Mouse (Mus musculus) embryonic stem cell, embryonic (primary cell): ENCODE data around the gene Mrps18b.

Source experiments
- CTCF ChIA-PET, 4 experiments: fragments of 300-600 bp in 2 of 4; fragments of 350-600 bp in 2 of 4; sonication (Branson Sonifier 250); formaldehyde crosslinking; loops; one replicate each; lab custom pipeline; 2022; ENCODE audit warnings: inconsistent platforms in 2 of 4; lab: Charles Lee
- POLR2A ChIA-PET, 4 experiments: fragments of 300-600 bp in 2 of 4; fragments of 350-600 bp in 2 of 4; sonication (Branson Sonifier 250); formaldehyde crosslinking; loops; one replicate each; lab custom pipeline; 2022; ENCODE audit warnings: antibody characterized with exemption in 4 of 4, inconsistent platforms in 1 of 4; lab: Charles Lee

Gene Mrps18b

GRCm38 (mm10) chr17:35870884-35871696 lies 45.1 kb downstream of the Mrps18b start:
- POLR2A ChIA-PET: interaction anchor here (0.6 to 19.8 kb wide), 28 partner anchors 9 to 60 kb away, joined by 3 to 490 read pairs (median 5); partner anchors contain the start of genes Nrm (in 4 of the 4), Mdc1 (in 3 of the 4), Dhx16 (in 2 of the 4) and Flot1 (in 2 of the 4)
- CTCF ChIA-PET: interaction anchor here (0.6 to 2.9 kb wide), 10 partner anchors 8 to 132 kb away, joined by 3 to 9 read pairs (median 4); no protein-coding TSS in a partner anchor

DNA sequence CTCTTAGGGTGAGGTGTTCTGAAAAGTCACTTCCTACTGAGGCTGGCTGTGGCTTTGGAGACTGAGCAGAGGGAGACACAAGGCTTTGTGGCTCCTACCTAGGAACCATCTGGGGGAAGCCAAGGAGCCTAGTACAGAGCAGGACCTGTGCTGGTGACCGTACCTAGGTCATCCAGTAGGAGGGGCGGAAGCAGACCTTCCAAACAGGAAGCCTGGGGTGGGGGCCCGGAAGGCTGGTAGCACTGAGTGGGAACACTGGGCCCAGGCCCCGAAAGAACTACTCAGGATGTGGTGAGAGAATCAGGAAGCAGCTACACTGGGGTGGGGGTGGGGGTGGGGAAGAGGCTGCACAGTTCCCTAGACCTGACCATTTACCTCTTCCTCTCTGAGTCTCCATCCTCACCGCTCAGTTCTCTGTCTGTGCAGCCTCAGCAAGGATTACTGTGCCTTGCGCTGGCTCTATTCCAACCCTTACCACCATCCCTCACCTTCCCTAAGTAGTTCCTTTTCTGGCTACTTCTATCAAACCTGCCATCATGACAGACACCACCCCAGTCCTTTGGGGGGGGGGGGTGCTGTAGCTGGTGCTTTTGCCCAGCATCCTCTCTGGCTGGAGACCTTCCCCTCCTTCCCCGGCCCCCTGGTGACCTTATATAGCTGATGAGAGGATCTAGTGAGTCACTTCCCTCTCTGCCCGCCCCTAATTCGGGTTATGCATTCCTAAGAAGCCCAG lies 45.9 kb downstream of the Mrps18b start:
- ChIA-PET CTCF (interaction anchor here (0.6 to 2.9 kb wide), 13 partner anchors 9 to 131 kb away, joined by 3 to 11 read pairs (median 5); no protein-coding TSS in a partner anchor), POLR2A (interaction anchor here (0.6 to 19.8 kb wide), 35 partner anchors 9 to 959 kb away, joined by 3 to 490 read pairs (median 4); partner anchors contain the start of genes Nrm (in 4 of the 4), Mdc1 (in 3 of the 4), Dhx16 (in 2 of the 4) and Flot1 (in 2 of the 4))

GRCm38 (mm10) chr17:35869346-35870067 lies 46.7 kb downstream of the Mrps18b start:
- ChIA-PET POLR2A (interaction anchor here (0.7 to 19.8 kb wide), 31 partner anchors 9 to 135 kb away, joined by 3 to 490 read pairs (median 5); partner anchors contain the start of genes Ier3 (in 3 of the 4), Mdc1 (in 3 of the 4), 2310061I04Rik (in 1 of the 4) and Dhx16 (in 1 of the 4)), CTCF (interaction anchor here in 3 of 4 experiments (0.7 to 2.9 kb wide), 12 partner anchors 11 to 285 kb away, joined by 3 to 11 read pairs (median 4); partner anchors contain the start of gene Mdc1 (in 1 of the 3))

GRCm38 (mm10) chr17:35868961-35869345 lies 47.2 kb downstream of the Mrps18b start:
- ChIA-PET POLR2A (interaction anchor here (0.7 to 19.8 kb wide), 22 partner anchors 8 to 135 kb away, joined by 3 to 490 read pairs (median 5); partner anchors contain the start of genes Mdc1 (in 3 of the 4), Ier3 (in 2 of the 4), 2310061I04Rik (in 1 of the 4) and Dhx16 (in 1 of the 4)), CTCF (interaction anchor here (0.5 to 2.9 kb wide), 12 partner anchors 11 to 1322 kb away, joined by 3 to 11 read pairs (median 4); partner anchors contain the start of gene Mdc1 (in 1 of the 4))

- ChIA-PET CTCF (interaction anchor here (0.5 to 2.3 kb wide), 6 partner anchors 21 to 1323 kb away, joined by 3 to 11 read pairs (median 4); partner anchors contain the start of gene Mdc1 (in 1 of the 4)), POLR2A (interaction anchor here in 3 of 4 experiments (0.6 to 19.8 kb wide), 19 partner anchors 8 to 71 kb away, joined by 3 to 490 read pairs (median 4); partner anchors contain the start of genes Dhx16 (in 1 of the 3), Ier3 (in 1 of the 3), Mdc1 (in 1 of the 3) and Mrps18b (in 1 of the 3))
Observed at GRCm38 (mm10) chr17:35868165-35868820, 47.9 kb downstream of the Mrps18b start.

DNA sequence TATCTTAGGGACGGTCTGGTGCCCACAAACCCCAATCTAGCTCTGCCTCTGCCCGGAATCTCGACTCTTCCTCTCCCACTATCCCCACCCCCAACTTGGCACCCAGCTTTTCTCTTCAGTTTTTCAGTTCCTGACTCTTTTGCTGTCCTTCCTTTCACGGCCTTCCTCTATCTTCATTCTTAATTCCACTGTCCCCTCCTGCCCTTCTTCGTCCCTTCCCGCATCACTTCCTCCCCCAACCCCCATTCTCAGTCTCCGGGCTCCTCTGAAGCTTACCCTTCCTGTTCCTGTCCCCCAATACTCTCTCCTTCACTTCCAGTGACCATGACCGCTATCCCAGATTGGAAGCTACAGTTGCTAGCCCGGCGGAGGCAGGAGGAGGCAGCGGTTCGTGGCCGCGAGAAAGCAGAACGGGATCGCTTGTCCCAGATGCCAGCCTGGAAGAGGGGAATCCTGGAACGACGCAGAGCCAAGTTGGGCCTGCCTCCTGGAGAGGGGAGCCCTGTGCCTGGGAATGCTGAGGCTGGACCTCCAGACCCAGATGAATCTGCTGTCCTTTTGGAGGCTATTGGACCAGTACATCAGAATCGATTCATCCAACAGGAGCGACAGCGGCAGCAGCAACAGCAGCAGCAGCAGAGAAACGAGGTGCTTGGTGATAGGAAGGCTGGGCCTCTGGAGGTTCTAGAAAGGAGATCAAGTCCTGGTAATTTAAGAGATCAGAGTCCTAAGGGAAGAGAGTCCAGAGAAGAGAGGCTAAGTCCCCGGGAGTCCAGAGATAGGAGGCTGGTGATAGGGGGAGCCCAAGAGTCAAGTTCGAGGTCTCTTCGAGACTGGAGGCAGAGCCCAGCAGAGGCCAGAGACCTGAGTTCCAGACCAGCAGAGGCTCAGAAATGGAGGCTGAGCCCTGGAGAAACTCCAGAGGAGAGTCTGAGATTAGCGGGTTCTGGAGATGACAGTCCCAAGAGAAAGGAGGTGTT lies 49.0 kb downstream of the Mrps18b start:
- ChIA-PET CTCF (interaction anchor here in 3 of 4 experiments (0.5 to 2.5 kb wide), 7 partner anchors 9 to 172 kb away, joined by 3 to 8 read pairs (median 4); partner anchors contain the start of genes Dhx16 (in 1 of the 3) and Flot1 (in 1 of the 3)), POLR2A (interaction anchor here (0.5 to 19.8 kb wide), 31 partner anchors 7 to 1240 kb away, joined by 3 to 490 read pairs (median 4); partner anchors contain the start of genes Mdc1 (in 3 of the 4), Dhx16 (in 2 of the 4), Ier3 (in 2 of the 4) and Mrps18b (in 2 of the 4))

DNA sequence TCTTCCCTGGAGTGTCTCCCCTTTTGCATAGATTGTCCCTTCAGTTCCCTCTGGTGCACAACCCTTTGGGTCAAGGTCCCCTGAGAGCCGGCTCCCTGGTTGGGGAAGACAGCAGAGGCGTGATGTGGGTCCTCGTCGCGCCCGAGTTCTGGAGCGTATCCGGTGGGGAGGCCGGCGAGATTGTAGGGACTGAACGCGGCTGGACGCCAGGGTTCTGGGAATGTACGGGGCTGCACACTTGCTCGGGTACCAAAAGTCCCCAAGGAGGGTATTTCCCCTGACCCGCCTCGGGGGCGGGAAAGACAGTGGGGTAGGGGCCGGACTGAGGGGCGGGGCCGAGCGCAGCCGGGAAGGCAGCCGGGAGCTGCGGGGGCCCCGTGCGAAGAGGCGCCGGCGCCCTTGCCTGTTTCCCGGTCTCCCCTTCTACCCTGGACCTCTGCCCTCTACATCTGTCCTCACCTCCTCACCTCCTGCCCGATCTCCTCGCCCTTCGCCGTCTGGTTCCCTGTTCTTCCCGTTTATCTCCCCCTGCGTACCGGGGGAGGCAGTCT lies 49.8 kb downstream of the Mrps18b start:
- POLR2A ChIA-PET: interaction anchor here (0.5 to 19.8 kb wide), 26 partner anchors 8 to 1239 kb away, joined by 3 to 490 read pairs (median 4); partner anchors contain the start of genes Mdc1 (in 3 of the 4), Dhx16 (in 2 of the 4), Ier3 (in 2 of the 4) and Mrps18b (in 2 of the 4)

GRCm38 (mm10) chr17:35865481-35866280 lies 50.5 kb downstream of the Mrps18b start, which contains the start of gene Ppp1r18:
Ppp1r18 (plus strand) TSS chr17:35865593.
- ChIA-PET CTCF (interaction anchor here (0.6 to 3.1 kb wide), 13 partner anchors 8 to 170 kb away, joined by 3 to 17 read pairs (median 5); partner anchors contain the start of gene Dhx16 (in 3 of the 4)), POLR2A (interaction anchor here (0.7 to 19.8 kb wide), 25 partner anchors 7 to 72 kb away, joined by 3 to 490 read pairs (median 5); partner anchors contain the start of genes Flot1 (in 2 of the 4), Ier3 (in 2 of the 4), Mdc1 (in 2 of the 4) and Mrps18b (in 1 of the 4))

More for the DNA sequence above, 49.8 kb downstream of the Mrps18b start:
- CTCF ChIA-PET: interaction anchor here in 3 of 4 experiments (0.6 to 2.5 kb wide), 6 partner anchors 7 to 171 kb away, joined by 3 to 8 read pairs (median 5); partner anchors contain the start of genes Dhx16 (in 1 of the 3) and Flot1 (in 1 of the 3)

- CTCF ChIA-PET: interaction anchor here (0.7 to 3.1 kb wide), 10 partner anchors 9 to 133 kb away, joined by 3 to 17 read pairs (median 6); partner anchors contain the start of gene Dhx16 (in 2 of the 4)
- POLR2A ChIA-PET: interaction anchor here (0.6 to 19.8 kb wide), 26 partner anchors 8 to 54 kb away, joined by 3 to 490 read pairs (median 4); partner anchors contain the start of genes Mdc1 (in 3 of the 4), Flot1 (in 2 of the 4), Ier3 (in 1 of the 4) and Tubb5 (in 1 of the 4)
Observed at GRCm38 (mm10) chr17:35864832-35865353, 51.3 kb downstream of the Mrps18b start.

- ChIA-PET CTCF (interaction anchor here (0.6 to 6.7 kb wide), 30 partner anchors 10 to 328 kb away, joined by 3 to 57 read pairs (median 4); partner anchors contain the start of genes Ier3 (in 2 of the 4), Mdc1 (in 2 of the 4) and Dhx16 (in 1 of the 4)), POLR2A (interaction anchor here (0.6 to 19.8 kb wide), 70 partner anchors 8 to 1727 kb away, joined by 3 to 490 read pairs (median 5); partner anchors contain the start of genes Ier3 (in 4 of the 4), Flot1 (in 3 of the 4), Mdc1 (in 3 of the 4) and Tubb5 (in 3 of the 4))
Observed at GRCm38 (mm10) chr17:35861198-35861857, 54.9 kb downstream of the Mrps18b start, which contains the start of gene Nrm. Nrm (plus strand) TSS chr17:35861318.

DNA sequence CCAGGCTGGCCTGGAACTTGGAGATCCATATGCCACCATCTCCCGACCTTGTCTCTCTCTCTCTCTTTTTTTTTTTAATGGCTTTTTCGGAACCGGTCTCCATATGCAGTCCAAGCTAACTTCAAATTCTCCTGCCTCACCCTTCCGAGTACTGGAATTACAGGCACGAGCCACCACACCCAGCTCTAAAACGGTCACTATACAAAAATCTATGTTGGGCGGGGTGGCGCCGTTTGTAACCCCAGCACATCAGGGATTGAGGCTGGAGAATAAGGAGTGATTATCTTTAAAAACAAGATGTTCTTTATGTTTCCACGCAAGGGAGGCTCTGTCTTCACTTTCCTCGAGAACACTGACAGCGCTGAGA lies 55.4 kb downstream of the Mrps18b start:
- ChIA-PET POLR2A (interaction anchor here (0.5 to 19.8 kb wide), 64 partner anchors 8 to 1176 kb away, joined by 3 to 490 read pairs (median 5); partner anchors contain the start of genes Ier3 (in 4 of the 4), Flot1 (in 3 of the 4), Mdc1 (in 3 of the 4) and Mrps18b (in 3 of the 4)), CTCF (interaction anchor here (0.6 to 6.7 kb wide), 22 partner anchors 10 to 328 kb away, joined by 3 to 57 read pairs (median 4); partner anchors contain the start of genes Mdc1 (in 2 of the 4), Dhx16 (in 1 of the 4) and Ier3 (in 1 of the 4))
